8 mouse cellular contexts compared by ENCODE assay signal in genomic region chr10:100016326-100016709, GRCm38 (mm10). TPM values are rescaled to one million over a fixed set of nuclear protein-coding genes. Genes with fewer than 3 reads are reported as not detected.
A peak's percentile ranks its signal among the peaks of the same experiment; 100 is the strongest.
DNase-seq lines count a peak whose midpoint lies in the region; ATAC-seq lines count a peak whose summit lies in the region.

No protein-coding gene starts in this region.

- peaks cover 5% of the 10 kb centered on the region for H3K4me1 ChIP-seq in hindbrain, embryonic 16.5 days (ENCODE audit: control insufficient read depth, insufficient read depth, low read depth, low read length)

- DNase-seq in R1 (ENCODE audit: low read depth, low spot score) (peak; percentile 43), MN1 (ENCODE audit: low spot score) (no peak)
- DNase-seq in cerebellum, postnatal 14 days, result peak; percentile 48 to 52
- peak; percentile 15 to 22 for DNase-seq in gastrocnemius, adult 8-10 months (ENCODE audit: low spot score in 2 of 2)
- DNase-seq in left cerebral cortex, adult 8-10 months (ENCODE audit: low spot score in 2 of 2), result peak; percentile 71 to 74
- peak; percentile 72 for DNase-seq in lung, postnatal 36 days
- DNase-seq in right cerebral cortex, postnatal 10 days (ENCODE audit: low spot score in 2 of 2), result peak; percentile 76 to 78

- peak overlapping the region; percentile 73 for H3K9ac ChIP-seq in hindbrain, embryonic 16.5 days (ENCODE audit: low read depth, low read length)

- no peaks in the 10 kb centered on the region for H3K36me3 ChIP-seq in hindbrain, embryonic 16.5 days (ENCODE audit: control insufficient read depth, insufficient read depth, low read length)

- under 1% methylated on average over 28 of the region's 28 CpGs for WGBS in hindbrain, embryonic 16.5 days

- ATAC-seq in hindbrain, embryonic 16.5 days, result peak; percentile 55

- no peaks in the 10 kb centered on the region for H3K9me3 ChIP-seq in hindbrain, embryonic 16.5 days (ENCODE audit: control insufficient read depth, low read length)

- H3K27me3 ChIP-seq in hindbrain, embryonic 16.5 days (replicated peaks; ENCODE audit: control insufficient read depth, insufficient read depth, low read length), result no peaks in the 10 kb centered on the region; the same call in none of the 2 replicates

- H3K4me2 ChIP-seq in hindbrain, embryonic 16.5 days (ENCODE audit: low read length), result peak overlapping the region; percentile 90

- H3K27ac ChIP-seq in hindbrain, embryonic 16.5 days (ENCODE audit: low read depth, low read length), result peak overlapping the region; percentile 83

- H3K4me3 ChIP-seq in hindbrain, embryonic 16.5 days (ENCODE audit: low read length), result peak overlapping the region; percentile 88

RNA-seq across cellular contexts. Expression of gene Kitl, which starts 0.9 kb away (rescaled TPM):
- 10 to 100 TPM; 13.1 to 16.2 (median 15.9) TPM for total RNA-seq in gastrocnemius, adult 8-10 months (2022)
- 29.8 and 30.1 TPM in 2 replicates for polyA plus RNA-seq in hindbrain, embryonic 16.5 days (2015; fragmentation: Nextera tagmentation; extraction: Ambion mirVana)
- total RNA-seq in left cerebral cortex, adult 8-10 months (2022), result 10 to 100 TPM; 33.1 to 52.1 (median 41.7) TPM
